Mouse (Mus musculus): ENCODE measurements around the gene Cbarp. TPM values are rescaled to one million over a fixed set of nuclear protein-coding genes. Genes with fewer than 3 reads are reported as not detected.

The Cbarp gene
- polyA plus RNA-seq, 1 experiment from 2014 or later: 5.1 TPM

GRCm38 (mm10) chr10:80137626-80138552 lies 2.7 kb downstream of the Cbarp start:
- 0 out of 2 replicates have a peak, but pooled peaks cover 3% of the 10 kb centered on the region for H3K36me3 ChIP-seq
- H3K9me3 ChIP-seq: no peaks in the 10 kb centered on the region
- peak overlapping the region; percentile 64 for H3K4me3 ChIP-seq (replicated peaks)
- WGBS: 7% methylated on average over 30 of the region's 33 CpGs
- H3K27me3 ChIP-seq (replicated peaks): peaks cover 16% of the 10 kb centered on the region
- peak overlapping the region; percentile 65 for H3K9ac ChIP-seq
- H3K27ac ChIP-seq: peak overlapping the region; percentile 81
- peaks cover 43% of the 10 kb centered on the region for H3K4me1 ChIP-seq (replicated peaks)
- H3K4me2 ChIP-seq (replicated peaks): peak overlapping the region; percentile 98
- ATAC-seq: no peak

- H3K9ac ChIP-seq: peak overlapping the region; percentile 38
Measured at GRCm38 (mm10) chr10:80136952-80137625, 3.5 kb downstream of the Cbarp start.

GRCm38 (mm10) chr10:80136179-80136951 lies 4.3 kb downstream of the Cbarp start:
- Histone ChIP-seq H3K27ac (no peak overlapping the region), H3K4me3 (replicated peaks) (peak overlapping the region; percentile 64), H3K9me3 (no peaks in the 10 kb centered on the region), H3K27me3 (replicated peaks) (peaks cover 16% of the 10 kb centered on the region), H3K9ac (peak overlapping the region; percentile 38; the same call in 1 of the 2 replicates), H3K4me1 (replicated peaks) (peaks cover 50% of the 10 kb centered on the region), H3K36me3 (peaks cover 14% of the 10 kb centered on the region), H3K4me2 (replicated peaks) (peak overlapping the region; percentile 98)
- no peak for ATAC-seq
- 23% methylated on average over 40 of the region's 49 CpGs for WGBS

More at GRCm38 (mm10) chr10:80136952-80137625, 3.5 kb downstream of the Cbarp start:
- Histone ChIP-seq H3K27me3 (replicated peaks) (peaks cover 16% of the 10 kb centered on the region), H3K4me1 (replicated peaks) (peaks cover 43% of the 10 kb centered on the region), H3K4me2 (replicated peaks) (peak overlapping the region; percentile 98), H3K4me3 (replicated peaks) (peak overlapping the region; percentile 64), H3K36me3 (peaks cover 10% of the 10 kb centered on the region), H3K27ac (no peak overlapping the region), H3K9me3 (no peaks in the 10 kb centered on the region)
- 6% methylated on average over 29 of the region's 29 CpGs for WGBS
- no peak for ATAC-seq

GRCm38 (mm10) chr10:80135641-80136040 lies 5.0 kb downstream of the Cbarp start:
- Histone ChIP-seq H3K4me2 (replicated peaks) (no peak overlapping the region), H3K27ac (no peak overlapping the region), H3K9me3 (no peaks in the 10 kb centered on the region), H3K4me3 (replicated peaks) (no peak overlapping the region), H3K4me1 (replicated peaks) (peaks cover 51% of the 10 kb centered on the region), H3K36me3 (peaks cover 14% of the 10 kb centered on the region), H3K9ac (no peak overlapping the region), H3K27me3 (replicated peaks) (peaks cover 16% of the 10 kb centered on the region)
- no peak for ATAC-seq
- 77% methylated on average over 1 of the region's 1 CpGs for WGBS

- no peak overlapping the region for H3K4me2 ChIP-seq (replicated peaks)
- peaks cover 16% of the 10 kb centered on the region for H3K27me3 ChIP-seq (replicated peaks)
- no peak overlapping the region for H3K27ac ChIP-seq
- H3K4me1 ChIP-seq (replicated peaks): peaks cover 54% of the 10 kb centered on the region
- 79% methylated on average over 10 of the region's 10 CpGs for WGBS
- ATAC-seq: no peak
- H3K36me3 ChIP-seq: peaks cover 18% of the 10 kb centered on the region
- H3K9ac ChIP-seq: no peak overlapping the region
- H3K4me3 ChIP-seq (replicated peaks): no peak overlapping the region
- no peaks in the 10 kb centered on the region for H3K9me3 ChIP-seq
Measured at GRCm38 (mm10) chr10:80135161-80135560, 5.5 kb downstream of the Cbarp start.

GRCm38 (mm10) chr10:80134421-80134820 lies 6.2 kb downstream of the Cbarp start:
- no peak overlapping the region for H3K4me2 ChIP-seq (replicated peaks)
- ATAC-seq: no peak
- H3K4me3 ChIP-seq (replicated peaks): no peak overlapping the region
- H3K27me3 ChIP-seq (replicated peaks): peaks cover 16% of the 10 kb centered on the region
- no peak overlapping the region; the same call in 1 of the 2 replicates for H3K9ac ChIP-seq
- WGBS: 89% methylated on average over 9 of the region's 9 CpGs
- H3K36me3 ChIP-seq: peaks cover 25% of the 10 kb centered on the region
- no peak overlapping the region for H3K27ac ChIP-seq
- H3K9me3 ChIP-seq: no peaks in the 10 kb centered on the region
- peaks cover 56% of the 10 kb centered on the region for H3K4me1 ChIP-seq (replicated peaks)

- Histone ChIP-seq H3K27ac (no peak overlapping the region), H3K9ac (no peak overlapping the region), H3K4me3 (replicated peaks) (no peak overlapping the region), H3K4me1 (replicated peaks) (peaks cover 49% of the 10 kb centered on the region), H3K36me3 (peaks cover 35% of the 10 kb centered on the region), H3K9me3 (no peaks in the 10 kb centered on the region), H3K4me2 (replicated peaks) (no peak overlapping the region), H3K27me3 (replicated peaks) (peaks cover 13% of the 10 kb centered on the region)
- WGBS: 74% methylated on average over 8 of the region's 8 CpGs
- no peak for ATAC-seq
Measured at GRCm38 (mm10) chr10:80133226-80133849, 7.3 kb downstream of the Cbarp start.

- H3K9ac ChIP-seq: no peak overlapping the region
- peaks cover 35% of the 10 kb centered on the region for H3K4me1 ChIP-seq (replicated peaks)
- H3K27ac ChIP-seq: no peak overlapping the region; the same call in 1 of the 2 replicates
- ATAC-seq: no peak
- H3K36me3 ChIP-seq: peaks cover 48% of the 10 kb centered on the region
- H3K9me3 ChIP-seq: no peaks in the 10 kb centered on the region
- peaks cover 5% of the 10 kb centered on the region for H3K27me3 ChIP-seq (replicated peaks)
- peak overlapping the region; percentile 2; the same call in 1 of the 2 replicates for H3K4me3 ChIP-seq (replicated peaks)
- 60% methylated on average over 27 of the region's 27 CpGs for WGBS
- H3K4me2 ChIP-seq (replicated peaks): peak overlapping the region; percentile 33
Measured at GRCm38 (mm10) chr10:80131952-80132350, 8.7 kb downstream of the Cbarp start.

GRCm38 (mm10) chr10:80131316-80131951 lies 9.2 kb downstream of the Cbarp start:
- Histone ChIP-seq H3K36me3 (peaks cover 50% of the 10 kb centered on the region), H3K9me3 (no peaks in the 10 kb centered on the region), H3K4me3 (replicated peaks) (peak overlapping the region; percentile 2; the same call in 1 of the 2 replicates), H3K27ac (peak overlapping the region; percentile 51), H3K9ac (0 out of 2 replicates have a peak overlapping the region, but pooled peaks have one; percentile 20), H3K4me2 (replicated peaks) (peak overlapping the region; percentile 33), H3K4me1 (replicated peaks) (peaks cover 30% of the 10 kb centered on the region), H3K27me3 (replicated peaks) (no peaks in the 10 kb centered on the region; the same call in 1 of the 2 replicates)
- ATAC-seq: no peak
- WGBS: 23% methylated on average over 55 of the region's 55 CpGs

GRCm38 (mm10) chr10:80130403-80131031 lies 10.1 kb downstream of the Cbarp start:
- peak; percentile 77 for ATAC-seq
- peak overlapping the region; percentile 51 for H3K27ac ChIP-seq
- no peaks in the 10 kb centered on the region for H3K9me3 ChIP-seq
- H3K4me2 ChIP-seq (replicated peaks): peak overlapping the region; percentile 33
- 59% methylated on average over 18 of the region's 18 CpGs for WGBS
- H3K4me3 ChIP-seq (replicated peaks): no peak overlapping the region; the same call in 1 of the 2 replicates
- peak overlapping the region; percentile 20; the same call in 1 of the 2 replicates for H3K9ac ChIP-seq
- H3K27me3 ChIP-seq (replicated peaks): no peaks in the 10 kb centered on the region
- H3K36me3 ChIP-seq: peaks cover 56% of the 10 kb centered on the region
- peaks cover 30% of the 10 kb centered on the region for H3K4me1 ChIP-seq (replicated peaks)

All from intestine, embryonic 15.5 days (tissue).